ENCODE assay signal across 8 mouse cellular contexts in genomic region chr10:119453431-119454105, GRCm38 (mm10). TPM values are rescaled to one million over a fixed set of nuclear protein-coding genes. Genes with fewer than 3 reads are reported as not detected.
DNase-seq lines count a peak whose midpoint lies in the region; ATAC-seq and TF ChIP-seq lines count a peak whose summit lies in the region.

TSS of gene Grip1 (plus strand) at chr10:119453830.

- H3K4me1 ChIP-seq in thymus, adult 2 months (replicated peaks; ENCODE audit: control insufficient read depth, insufficient read depth, low read length) = no peaks in the 10 kb centered on the region
- peaks cover 20% of the 10 kb centered on the region for H3K4me1 ChIP-seq in heart, embryonic 13.5 days
- no peaks in the 10 kb centered on the region for H3K4me1 ChIP-seq in liver, embryonic 14.5 days (replicated peaks; ENCODE audit: control insufficient read depth in 2 of 2, insufficient read depth in 2 of 2, low read length in 1 of 2)
- H3K4me1 ChIP-seq in neural tube, embryonic 15.5 days = peaks cover 25% of the 10 kb centered on the region

- WGBS in thymus, adult 2 months = 2% methylated on average over 58 of the region's 84 CpGs
- under 1% methylated on average over 49 of the region's 84 CpGs for WGBS in heart, embryonic 13.5 days
- WGBS in liver, embryonic 14.5 days (ENCODE audit: insufficient replicate concordance) = 0% methylated on average over 18 of the region's 84 CpGs
- under 1% methylated on average over 47 of the region's 84 CpGs for WGBS in neural tube, embryonic 15.5 days

- no peak for TF ChIP-seq EP300 in liver, embryonic 14.5 days (IDR thresholded peaks at IDR 0.05; ENCODE audit: low read depth)

- ATAC-seq in heart, embryonic 13.5 days (ENCODE audit: extremely low read depth, insufficient number of reproducible peaks, low FRiP score, low TSS enrichment) = peak; percentile 55; the same call in 1 of the 2 replicates
- ATAC-seq in liver, embryonic 14.5 days (ENCODE audit: insufficient read depth) = peak; percentile 51
- peak; percentile 90 for ATAC-seq in neural tube, embryonic 15.5 days (ENCODE audit: low FRiP score)

- peak within 1 kb of the TSS; percentile 99 for H3K4me2 ChIP-seq in heart, embryonic 13.5 days
- peak within 1 kb of the TSS; percentile 55 for H3K4me2 ChIP-seq in liver, embryonic 14.5 days (ENCODE audit: low read depth)
- H3K4me2 ChIP-seq in neural tube, embryonic 15.5 days = peak within 1 kb of the TSS; percentile 84

- H3K9ac ChIP-seq in heart, embryonic 13.5 days = peak within 1 kb of the TSS; percentile 87
- H3K9ac ChIP-seq in liver, embryonic 14.5 days (replicated peaks) = no peak within 1 kb of the TSS
- H3K9ac ChIP-seq in neural tube, embryonic 15.5 days (replicated peaks) = peak within 1 kb of the TSS; percentile 80

- no peak within 1 kb of the TSS for H3K27ac ChIP-seq in thymus, adult 2 months (ENCODE audit: control insufficient read depth, insufficient read depth, low read length)
- H3K27ac ChIP-seq in heart, embryonic 13.5 days (replicated peaks) = peak within 1 kb of the TSS; percentile 70
- H3K27ac ChIP-seq in liver, embryonic 14.5 days = no peak within 1 kb of the TSS
- H3K27ac ChIP-seq in neural tube, embryonic 15.5 days (replicated peaks) = peak within 1 kb of the TSS; percentile 81

- TF ChIP-seq CTCF in thymus, adult 2 months (IDR thresholded peaks at IDR 0.05; ENCODE audit: borderline replicate concordance, control insufficient read depth, extremely low read depth, insufficient read depth, low read length, poor library complexity) = no peak
- TF ChIP-seq CTCF in liver, embryonic 14.5 days (IDR thresholded peaks at IDR 0.05; ENCODE audit: low read depth) = no peak

- no peak for TF ChIP-seq POLR2A in thymus, adult 2 months (IDR thresholded peaks at IDR 0.05; ENCODE audit: control insufficient read depth, extremely low read depth, insufficient read depth, low read length, poor library complexity)

- H3K36me3 ChIP-seq in thymus, adult 2 months (ENCODE audit: control insufficient read depth, insufficient read depth, low read length) = no peaks in the 10 kb centered on the region
- no peaks in the 10 kb centered on the region for H3K36me3 ChIP-seq in heart, embryonic 13.5 days
- no peaks in the 10 kb centered on the region for H3K36me3 ChIP-seq in liver, embryonic 14.5 days (replicated peaks; ENCODE audit: control insufficient read depth, insufficient read depth, low read depth)
- no peaks in the 10 kb centered on the region for H3K36me3 ChIP-seq in neural tube, embryonic 15.5 days

- peaks cover 2% of the 10 kb centered on the region for H3K27me3 ChIP-seq in thymus, adult 2 months (ENCODE audit: control insufficient read depth, insufficient read depth, low read length)
- H3K27me3 ChIP-seq in heart, embryonic 13.5 days (replicated peaks) = peaks cover 10% of the 10 kb centered on the region; the same call in 1 of the 2 replicates
- peaks cover 35% of the 10 kb centered on the region for H3K27me3 ChIP-seq in liver, embryonic 14.5 days (ENCODE audit: control insufficient read depth, insufficient read depth, low read length)
- H3K27me3 ChIP-seq in neural tube, embryonic 15.5 days (replicated peaks) = no peaks in the 10 kb centered on the region

- peak within 1 kb of the TSS; percentile 11 for H3K4me3 ChIP-seq in thymus, adult 2 months (ENCODE audit: control insufficient read depth, insufficient read depth, low read length)
- H3K4me3 ChIP-seq in heart, embryonic 13.5 days = peak within 1 kb of the TSS; percentile 84
- H3K4me3 ChIP-seq in liver, embryonic 14.5 days (ENCODE audit: insufficient read depth in 1 of 2, low read depth in 2 of 2, low read length in 2 of 2) = peak within 1 kb of the TSS; percentile 39 to 49
- peak within 1 kb of the TSS; percentile 77 for H3K4me3 ChIP-seq in neural tube, embryonic 15.5 days (replicated peaks)

- no peaks in the 10 kb centered on the region for H3K9me3 ChIP-seq in heart, embryonic 13.5 days
- no peaks in the 10 kb centered on the region for H3K9me3 ChIP-seq in liver, embryonic 14.5 days (ENCODE audit: control insufficient read depth, low read length)
- no peaks in the 10 kb centered on the region for H3K9me3 ChIP-seq in neural tube, embryonic 15.5 days (replicated peaks)

- DNase-seq in thymus, adult 2 months = no peak
- no peak for DNase-seq in thymus, adult 18-20 months
- peak; percentile 16 to 25 for DNase-seq in cerebellum, postnatal 36 days
- DNase-seq in kidney, postnatal 14 days = peak; percentile 60
- no peak for DNase-seq in liver, embryonic 14.5 days (ENCODE audit: low read depth in 3 of 3, low spot score in 3 of 3)
- no peak for DNase-seq in spleen, postnatal 36 days (ENCODE audit: low spot score in 2 of 2)

RNA-seq across cellular contexts. Expression of gene Grip1, which starts in this region (rescaled TPM):
- polyA plus RNA-seq in thymus, adult 2 months (2012; rRNA removed) = 0.47 and 0.68 TPM in 2 replicates
- 2.0 TPM in 2 replicates for polyA plus RNA-seq in heart, embryonic 13.5 days (2015; fragmentation: Nextera tagmentation; extraction: Ambion mirVana)
- 0.56 and 0.62 TPM in 2 replicates for polyA plus RNA-seq in liver, embryonic 14.5 days (2012; rRNA removed)
- polyA plus RNA-seq in liver, embryonic 14.5 days (2014; fragmentation: Nextera tagmentation; extraction: Ambion mirVana) = 0.37 and 0.73 TPM in 2 replicates
- 18.3 and 21.7 TPM in 2 replicates for polyA plus RNA-seq in neural tube, embryonic 15.5 days (2015; fragmentation: Nextera tagmentation; extraction: Ambion mirVana)

Comparison
In these comparisons a context has a peak if more than half of its experiments do, and no peak if none do; other contexts are left out.
1. Peak in ATAC-seq, H3K4me3 ChIP-seq and H3K4me2 ChIP-seq in liver, embryonic 14.5 days; RNA of the gene not detected or under 1 TPM.
2. DNase-seq: peak in cerebellum, postnatal 36 days (2 of 2) and kidney, postnatal 14 days (single experiment); none in thymus, adult 2 months (single experiment), thymus, adult 18-20 months (0 of 2), liver, embryonic 14.5 days (0 of 3) and spleen, postnatal 36 days (0 of 2).
3. H3K27ac ChIP-seq: peak in heart, embryonic 13.5 days (single experiment) and neural tube, embryonic 15.5 days (single experiment); none in thymus, adult 2 months (single experiment) and liver, embryonic 14.5 days (single experiment).
4. H3K4me3 ChIP-seq: peak in every context shown above with its lines; median percentile 84 in heart, embryonic 13.5 days; 77 in neural tube, embryonic 15.5 days; 44 in liver, embryonic 14.5 days; 11 in thymus, adult 2 months.
5. Peak in every context shown above with its lines, with median percentiles within 50 percentile points of each other: ATAC-seq and H3K4me2 ChIP-seq.